Comparison of ENCODE assay signal across 10 mouse cellular contexts in genomic region chr9:31560226-31560556, GRCm38 (mm10).
DNase-seq lines count a peak whose midpoint lies in the region; ATAC-seq and TF ChIP-seq lines count a peak whose summit lies in the region.
"Had no signal": no experiment of that assay in that cellular context is flagged by ENCODE, and none has a peak within 500 bp of the region (broad histone marks: within the 10 kb centered on the region; RNA-seq: fewer than 3 reads in every experiment).

No protein-coding gene starts in this region.

- H3K4me1 ChIP-seq in forebrain, embryonic 12.5 days, result peaks cover 3% of the 10 kb centered on the region; the same call in 1 of the 2 replicates
- peaks cover 9% of the 10 kb centered on the region; the same call in 1 of the 2 replicates for H3K4me1 ChIP-seq in forebrain, embryonic 10.5 days
- H3K4me1 ChIP-seq in hindbrain, embryonic 14.5 days (replicated peaks; ENCODE audit: control insufficient read depth, insufficient read depth, low read length), result no peaks in the 10 kb centered on the region; the same call in 1 of the 2 replicates
- H3K4me1 ChIP-seq in hindbrain, embryonic 11.5 days (replicated peaks; ENCODE audit: control insufficient read depth, insufficient read depth, low read length), result no peaks in the 10 kb centered on the region
- H3K4me1 ChIP-seq in stomach, embryonic 15.5 days, result 0 out of 2 replicates have a peak, but pooled peaks cover 6% of the 10 kb centered on the region
- H3K4me1 ChIP-seq in stomach, postnatal 0 days (replicated peaks; ENCODE audit: control insufficient read depth, insufficient read depth), result no peaks in the 10 kb centered on the region

- no peak for TF ChIP-seq EP300 in stomach, postnatal 0 days (optimal IDR thresholded peaks at IDR 0.05)

- no peaks in the 10 kb centered on the region for H3K36me3 ChIP-seq in forebrain, embryonic 12.5 days (replicated peaks)
- H3K36me3 ChIP-seq in forebrain, embryonic 10.5 days (replicated peaks), result no peaks in the 10 kb centered on the region
- no peaks in the 10 kb centered on the region for H3K36me3 ChIP-seq in hindbrain, embryonic 14.5 days (replicated peaks; ENCODE audit: control insufficient read depth, insufficient read depth)
- no peaks in the 10 kb centered on the region for H3K36me3 ChIP-seq in hindbrain, embryonic 11.5 days (ENCODE audit: control insufficient read depth, insufficient read depth, low read length)
- no peaks in the 10 kb centered on the region for H3K36me3 ChIP-seq in stomach, embryonic 15.5 days
- no peaks in the 10 kb centered on the region for H3K36me3 ChIP-seq in stomach, postnatal 0 days (ENCODE audit: control insufficient read depth, insufficient read depth, low read length)
- H3K36me3 ChIP-seq: limb, embryonic 15.5 days had no signal

- no peak for ATAC-seq in forebrain, embryonic 12.5 days (ENCODE audit: low FRiP score)
- ATAC-seq in hindbrain, embryonic 14.5 days (ENCODE audit: low FRiP score), result no peak
- no peak for ATAC-seq in hindbrain, embryonic 11.5 days (ENCODE audit: low FRiP score)
- ATAC-seq in stomach, embryonic 15.5 days (ENCODE audit: insufficient read depth, low FRiP score, low read depth), result no peak
- no peak for ATAC-seq in stomach, postnatal 0 days (ENCODE audit: low FRiP score, low TSS enrichment)

- WGBS in forebrain, embryonic 12.5 days, result 85% methylated on average over 3 of the region's 3 CpGs
- WGBS in forebrain, embryonic 10.5 days, result 79% methylated on average over 3 of the region's 3 CpGs
- WGBS in hindbrain, embryonic 14.5 days, result 85% methylated on average over 3 of the region's 3 CpGs
- 89% methylated on average over 3 of the region's 3 CpGs for WGBS in hindbrain, embryonic 11.5 days
- WGBS in stomach, embryonic 15.5 days, result 78% methylated on average over 3 of the region's 3 CpGs
- 77% methylated on average over 3 of the region's 3 CpGs for WGBS in stomach, postnatal 0 days

- DNase-seq in forebrain, embryonic 10.5 days (ENCODE audit: extremely low spot score, low spot score), result no peak
- DNase-seq in hindbrain, embryonic 14.5 days (ENCODE audit: low spot score), result no peak
- no peak for DNase-seq in hindbrain, embryonic 11.5 days (ENCODE audit: low spot score)
- no peak for DNase-seq in stomach, postnatal 0 days (ENCODE audit: low spot score)
- DNase-seq in cerebellum, postnatal 25 days, result no peak
- no peak for DNase-seq in right cerebral cortex, postnatal 25 days

- no peaks in the 10 kb centered on the region for H3K9me3 ChIP-seq in forebrain, embryonic 12.5 days
- H3K9me3 ChIP-seq in forebrain, embryonic 10.5 days, result no peaks in the 10 kb centered on the region
- H3K9me3 ChIP-seq in hindbrain, embryonic 14.5 days (ENCODE audit: control insufficient read depth, low read length), result no peaks in the 10 kb centered on the region
- H3K9me3 ChIP-seq in hindbrain, embryonic 11.5 days (ENCODE audit: control insufficient read depth, low read length), result no peaks in the 10 kb centered on the region
- H3K9me3 ChIP-seq in stomach, embryonic 15.5 days, result no peaks in the 10 kb centered on the region
- no peaks in the 10 kb centered on the region for H3K9me3 ChIP-seq in stomach, postnatal 0 days (ENCODE audit: control insufficient read depth, low read length)
- H3K9me3 ChIP-seq: limb, embryonic 15.5 days had no signal

- H3K4me3 ChIP-seq in forebrain, embryonic 12.5 days (replicated peaks), result no peak overlapping the region
- no peak overlapping the region for H3K4me3 ChIP-seq in forebrain, embryonic 10.5 days
- H3K4me3 ChIP-seq in hindbrain, embryonic 14.5 days (replicated peaks; ENCODE audit: low read length), result peak overlapping the region; percentile 23; the same call in 1 of the 2 replicates
- H3K4me3 ChIP-seq in hindbrain, embryonic 11.5 days (ENCODE audit: low read depth, low read length), result no peak overlapping the region
- no peak overlapping the region for H3K4me3 ChIP-seq in stomach, embryonic 15.5 days (replicated peaks)
- no peak overlapping the region for H3K4me3 ChIP-seq in stomach, postnatal 0 days (ENCODE audit: low read depth, low read length)

- H3K27me3 ChIP-seq in forebrain, embryonic 12.5 days, result peaks cover 24% of the 10 kb centered on the region
- H3K27me3 ChIP-seq in forebrain, embryonic 10.5 days (ENCODE audit: poor library complexity, severe bottlenecking), result peaks cover 13% of the 10 kb centered on the region; the same call in 1 of the 2 replicates
- H3K27me3 ChIP-seq in hindbrain, embryonic 14.5 days (ENCODE audit: control insufficient read depth, insufficient read depth, low read length), result no peaks in the 10 kb centered on the region
- no peaks in the 10 kb centered on the region for H3K27me3 ChIP-seq in hindbrain, embryonic 11.5 days (ENCODE audit: control insufficient read depth, insufficient read depth, low read length)
- no peaks in the 10 kb centered on the region for H3K27me3 ChIP-seq in stomach, embryonic 15.5 days (replicated peaks)
- H3K27me3 ChIP-seq in stomach, postnatal 0 days (ENCODE audit: control insufficient read depth, insufficient read depth, low read length), result no peaks in the 10 kb centered on the region
- H3K27me3 ChIP-seq: limb, embryonic 15.5 days; Patski had no signal

- H3K27ac ChIP-seq in forebrain, embryonic 12.5 days, result no peak overlapping the region
- no peak overlapping the region for H3K27ac ChIP-seq in forebrain, embryonic 10.5 days
- no peak overlapping the region for H3K27ac ChIP-seq in hindbrain, embryonic 14.5 days
- no peak overlapping the region for H3K27ac ChIP-seq in hindbrain, embryonic 11.5 days (ENCODE audit: low read depth, low read length)
- H3K27ac ChIP-seq in stomach, embryonic 15.5 days, result no peak overlapping the region
- H3K27ac ChIP-seq in stomach, postnatal 0 days (replicated peaks), result no peak overlapping the region
- H3K27ac ChIP-seq: limb, embryonic 15.5 days had no signal

- H3K4me2 ChIP-seq in forebrain, embryonic 12.5 days, result no peak overlapping the region
- peak overlapping the region; percentile 59; the same call in 1 of the 2 replicates for H3K4me2 ChIP-seq in hindbrain, embryonic 14.5 days (replicated peaks)
- no peak overlapping the region for H3K4me2 ChIP-seq in hindbrain, embryonic 11.5 days (replicated peaks; ENCODE audit: low read depth, low read length)
- no peak overlapping the region for H3K4me2 ChIP-seq in stomach, embryonic 15.5 days
- H3K4me2 ChIP-seq in stomach, postnatal 0 days (replicated peaks; ENCODE audit: low read depth), result no peak overlapping the region; the same call in 1 of the 2 replicates

- 0 out of 2 replicates have a peak overlapping the region, but pooled peaks have one; percentile 44 for H3K9ac ChIP-seq in forebrain, embryonic 12.5 days
- H3K9ac ChIP-seq in hindbrain, embryonic 14.5 days, result peak overlapping the region; percentile 49
- no peak overlapping the region for H3K9ac ChIP-seq in hindbrain, embryonic 11.5 days (ENCODE audit: low read depth, low read length)
- 0 out of 2 replicates have a peak overlapping the region, but pooled peaks have one; percentile 32 for H3K9ac ChIP-seq in stomach, embryonic 15.5 days
- no peak overlapping the region for H3K9ac ChIP-seq in stomach, postnatal 0 days (ENCODE audit: low read length)
- H3K9ac ChIP-seq: limb, embryonic 15.5 days had no signal

- no peak for TF ChIP-seq CTCF in stomach, postnatal 0 days (IDR thresholded peaks at IDR 0.05; ENCODE audit: low read depth)

Comparison
In these comparisons a context has a peak if more than half of its experiments do, and no peak if none do; other contexts are left out.
1. H3K9ac ChIP-seq: peak in forebrain, embryonic 12.5 days (single experiment), hindbrain, embryonic 14.5 days (single experiment) and stomach, embryonic 15.5 days (single experiment); none in hindbrain, embryonic 11.5 days (single experiment) and stomach, postnatal 0 days (single experiment).